Mouse (Mus musculus) liver, postnatal 0 days (tissue): Measurements from ENCODE around the gene Dhcr24.
A peak's percentile ranks its signal among the peaks of the same experiment; 100 is the strongest.

Experiments used
- CTCF ChIP-seq: sonication (generic); IDR thresholded peaks from 2 replicates; pipeline ENCODE4 v1.5.1; 2016; ENCODE audit warnings: antibody characterized with exemption, low read depth
- EP300 ChIP-seq: IDR thresholded peaks from 2 replicates; pipeline ENCODE4 v1.6.1; 2016; ENCODE audit warnings: antibody characterized with exemption, low read depth, mild to moderate bottlenecking

DNA sequence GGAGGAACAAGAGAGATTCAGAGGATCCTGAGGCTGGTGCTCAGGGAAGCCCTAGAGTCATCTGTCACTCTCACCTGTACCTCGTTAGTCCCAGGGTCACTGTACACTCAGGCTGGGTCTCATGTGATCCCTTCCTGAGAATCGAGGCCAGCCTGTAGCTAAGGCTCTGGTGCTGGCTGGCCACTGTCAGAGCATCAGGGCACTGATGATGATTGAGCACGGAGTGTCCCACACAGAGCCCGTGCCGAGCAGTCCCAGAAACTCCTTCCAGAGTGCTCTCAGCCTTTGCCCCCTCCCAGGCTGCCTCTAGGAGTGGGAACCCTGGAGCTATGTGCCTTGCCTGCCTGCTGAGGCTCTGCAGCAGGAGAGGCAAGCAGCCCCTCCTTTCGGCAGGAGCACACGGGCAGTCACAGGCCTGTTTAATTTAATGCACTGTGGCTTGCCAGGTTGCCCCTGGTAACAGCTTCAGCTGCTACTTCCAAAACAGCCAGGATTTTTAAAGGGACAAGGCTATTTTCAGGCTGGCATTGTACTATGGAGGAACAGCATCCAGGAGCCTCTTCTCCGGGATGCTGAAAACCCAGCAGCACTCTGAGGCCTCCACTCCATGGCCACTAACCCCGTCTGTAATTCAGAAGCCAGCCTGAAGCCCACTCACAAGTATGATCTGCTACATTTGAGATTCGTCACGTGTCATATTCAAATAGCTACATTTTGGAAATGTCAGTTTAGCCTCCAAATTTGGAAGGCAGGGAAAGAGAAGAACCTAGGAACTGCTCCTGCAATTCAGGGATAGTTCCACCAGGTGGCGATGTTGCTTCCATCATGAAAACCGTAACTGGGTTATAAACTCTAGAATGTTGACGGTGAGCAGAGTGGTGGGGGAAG, 69.7 kb downstream of the Dhcr24 start:
- TF ChIP-seq CTCF, result peak; percentile 87
- no peak for TF ChIP-seq EP300
